Mouse (Mus musculus): Measurements from ENCODE around the gene Homez. TPM values are rescaled to one million over a fixed set of nuclear protein-coding genes. Genes with fewer than 3 reads are reported as not detected.

Gene Homez
- polyA plus RNA-seq, 1 experiment, result 5.9 TPM

DNA sequence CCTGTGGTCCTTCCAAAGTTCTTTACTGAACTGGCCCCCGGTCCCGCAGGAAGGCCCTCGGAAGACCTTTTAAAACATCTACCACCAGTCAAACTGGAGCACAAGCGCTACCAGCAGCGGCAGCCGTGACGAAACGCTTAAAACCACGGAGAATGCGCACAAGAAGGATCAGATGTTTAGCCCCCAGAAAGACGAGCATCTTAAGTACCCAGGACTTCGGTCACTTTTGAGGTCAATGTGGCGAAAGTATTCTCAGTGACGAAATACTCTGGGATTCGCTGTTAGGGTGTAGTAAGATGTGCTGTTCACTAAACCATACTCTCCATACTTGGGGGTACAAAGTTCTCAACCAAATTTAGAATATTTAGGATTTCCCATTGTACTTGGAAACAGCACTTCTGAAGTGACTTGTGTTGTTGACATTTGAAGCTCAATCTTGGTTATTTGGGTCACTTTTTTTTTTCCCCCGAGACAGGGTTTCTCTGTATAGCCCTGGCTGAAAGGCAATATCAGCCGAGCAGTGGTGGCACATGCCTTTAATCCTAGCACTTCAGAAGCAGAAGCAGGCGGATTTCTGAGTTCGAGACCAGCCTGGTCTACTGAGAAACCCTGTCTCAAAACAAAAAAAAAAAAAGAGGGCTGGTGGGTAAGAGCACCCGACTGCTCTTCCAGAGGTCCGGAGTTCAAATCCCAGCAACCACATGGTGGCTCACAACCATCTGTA lies 6.3 kb downstream of the Homez start:
- H3K4me1 ChIP-seq (replicated peaks; ENCODE audit: control insufficient read depth, insufficient read depth, low read length), result 0 out of 2 replicates have a peak, but pooled peaks cover 9% of the 10 kb centered on the region

DNA sequence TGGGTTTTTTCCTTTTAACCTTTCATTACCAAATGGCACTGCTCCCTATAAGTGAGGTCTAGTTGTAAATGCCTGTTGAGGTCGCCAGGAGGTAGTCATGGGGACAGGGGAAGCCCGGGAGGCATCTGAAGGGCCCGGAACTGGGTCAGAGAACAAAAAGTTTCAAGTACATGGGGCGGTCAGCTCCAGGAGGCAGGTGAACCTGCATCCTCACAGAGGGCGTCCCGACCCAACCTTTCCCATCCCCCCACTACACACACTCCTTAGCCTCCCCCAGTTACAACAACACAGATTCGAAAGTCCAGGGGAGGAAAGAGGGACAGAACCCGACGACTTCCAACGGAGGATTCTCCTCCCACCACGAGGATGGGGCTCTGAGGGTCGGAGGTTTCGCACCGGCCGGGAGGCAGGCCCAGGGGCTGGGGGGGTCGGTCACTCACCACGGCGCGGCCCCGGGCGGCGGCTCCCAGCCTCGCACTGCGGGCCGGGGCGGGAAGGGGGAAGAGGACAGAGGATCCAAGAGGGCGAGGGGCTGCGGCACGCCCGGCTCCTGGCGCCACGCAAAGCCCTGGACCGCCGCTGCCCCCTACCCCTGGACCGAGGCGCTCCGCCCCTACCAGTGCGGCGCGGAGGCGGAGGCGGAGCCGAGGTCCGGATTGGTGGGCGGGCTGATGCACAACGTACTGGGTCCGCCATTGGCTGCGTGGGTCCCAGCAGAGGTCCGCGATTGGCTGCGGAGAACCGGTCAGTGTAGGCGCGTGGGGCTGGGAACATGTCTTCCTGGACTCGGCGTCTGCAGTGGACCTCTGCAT lies 7.1 kb downstream of the Homez start:
- H3K4me1 ChIP-seq (replicated peaks; ENCODE audit: control insufficient read depth, insufficient read depth, low read length), result 0 out of 2 replicates have a peak, but pooled peaks cover 9% of the 10 kb centered on the region
- peak overlapping the region; percentile 63 for H3K4me3 ChIP-seq (ENCODE audit: control insufficient read depth, insufficient read depth, low read length)
- no peaks in the 10 kb centered on the region for H3K36me3 ChIP-seq (ENCODE audit: control insufficient read depth, insufficient read depth, low read length)
- TF ChIP-seq POLR2A (IDR thresholded peaks at IDR 0.05; ENCODE audit: control insufficient read depth, extremely low read depth, insufficient read depth, low read length, poor library complexity) (no peak), CTCF (IDR thresholded peaks at IDR 0.05; ENCODE audit: borderline replicate concordance, control insufficient read depth, extremely low read depth, insufficient read depth, low read length, poor library complexity) (no peak)
- no peak overlapping the region for H3K27ac ChIP-seq (ENCODE audit: control insufficient read depth, insufficient read depth, low read length)
- no peaks in the 10 kb centered on the region for H3K27me3 ChIP-seq (ENCODE audit: control insufficient read depth, insufficient read depth, low read length)
- peak; percentile 85 for DNase-seq
- WGBS, result under 1% methylated on average over 56 of the region's 56 CpGs

More for the DNA sequence above, 6.3 kb downstream of the Homez start:
- no peaks in the 10 kb centered on the region for H3K27me3 ChIP-seq (ENCODE audit: control insufficient read depth, insufficient read depth, low read length)
- no peaks in the 10 kb centered on the region for H3K36me3 ChIP-seq (ENCODE audit: control insufficient read depth, insufficient read depth, low read length)
- no peak overlapping the region for H3K27ac ChIP-seq (ENCODE audit: control insufficient read depth, insufficient read depth, low read length)
- DNase-seq, result no peak
- peak overlapping the region; percentile 63 for H3K4me3 ChIP-seq (ENCODE audit: control insufficient read depth, insufficient read depth, low read length)
- WGBS, result 12% methylated on average over 21 of the region's 21 CpGs
- TF ChIP-seq CTCF (IDR thresholded peaks at IDR 0.05; ENCODE audit: borderline replicate concordance, control insufficient read depth, extremely low read depth, insufficient read depth, low read length, poor library complexity), result no peak
- no peak for TF ChIP-seq POLR2A (IDR thresholded peaks at IDR 0.05; ENCODE audit: control insufficient read depth, extremely low read depth, insufficient read depth, low read length, poor library complexity)

DNA sequence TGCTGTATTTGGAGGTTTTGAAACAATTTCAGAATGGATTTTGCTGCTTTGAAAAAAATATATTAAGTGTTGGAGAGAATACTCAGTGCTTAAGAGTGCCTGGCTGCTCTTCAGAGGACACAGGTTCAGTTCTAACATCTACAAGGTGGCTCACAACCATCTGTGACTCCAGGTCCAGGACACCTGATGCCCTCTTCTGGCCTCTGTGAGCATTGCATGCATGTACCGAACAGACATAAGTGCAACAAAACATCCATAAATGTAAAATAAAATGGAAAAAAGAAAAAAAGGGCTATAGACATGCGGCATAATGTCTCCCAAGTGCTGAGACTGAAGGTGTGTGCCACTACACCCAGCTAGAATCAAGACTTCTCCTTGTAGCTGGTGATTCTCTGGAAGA lies 10.2 kb downstream of the Homez start:
- WGBS, result 33% methylated on average over 2 of the region's 2 CpGs
- H3K27me3 ChIP-seq (ENCODE audit: control insufficient read depth, insufficient read depth, low read length), result no peaks in the 10 kb centered on the region
- H3K36me3 ChIP-seq (ENCODE audit: control insufficient read depth, insufficient read depth, low read length), result no peaks in the 10 kb centered on the region
- no peak overlapping the region for H3K27ac ChIP-seq (ENCODE audit: control insufficient read depth, insufficient read depth, low read length)
- no peak overlapping the region for H3K4me3 ChIP-seq (ENCODE audit: control insufficient read depth, insufficient read depth, low read length)
- TF ChIP-seq POLR2A (IDR thresholded peaks at IDR 0.05; ENCODE audit: control insufficient read depth, extremely low read depth, insufficient read depth, low read length, poor library complexity) (no peak), CTCF (IDR thresholded peaks at IDR 0.05; ENCODE audit: borderline replicate concordance, control insufficient read depth, extremely low read depth, insufficient read depth, low read length, poor library complexity) (no peak)
- peak; percentile 69 for DNase-seq
- H3K4me1 ChIP-seq (replicated peaks; ENCODE audit: control insufficient read depth, insufficient read depth, low read length), result 0 out of 2 replicates have a peak, but pooled peaks cover 7% of the 10 kb centered on the region

DNA sequence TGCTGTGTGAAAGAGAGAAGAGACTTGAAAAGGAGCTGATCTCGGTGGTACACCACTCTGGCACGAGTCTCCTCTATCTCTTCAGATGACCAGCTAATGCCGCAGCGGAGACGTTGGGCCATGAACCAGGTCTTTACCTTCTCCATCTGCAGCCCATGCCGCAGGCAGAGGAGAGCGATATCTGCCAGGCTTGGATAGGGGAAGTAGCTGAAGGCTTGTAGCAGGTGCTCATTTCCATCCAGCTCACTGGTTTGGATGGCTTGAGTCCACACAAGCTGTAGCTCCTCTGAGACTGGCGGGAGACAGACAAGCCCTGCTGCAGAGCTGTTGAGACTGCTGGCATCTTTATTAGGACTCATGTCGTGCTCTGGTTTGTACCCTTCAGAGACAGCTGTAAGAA lies 12.9 kb downstream of the Homez start:
- 97% methylated on average over 9 of the region's 9 CpGs for WGBS
- H3K36me3 ChIP-seq (ENCODE audit: control insufficient read depth, insufficient read depth, low read length), result no peaks in the 10 kb centered on the region
- TF ChIP-seq POLR2A (IDR thresholded peaks at IDR 0.05; ENCODE audit: control insufficient read depth, extremely low read depth, insufficient read depth, low read length, poor library complexity) (no peak), CTCF (IDR thresholded peaks at IDR 0.05; ENCODE audit: borderline replicate concordance, control insufficient read depth, extremely low read depth, insufficient read depth, low read length, poor library complexity) (no peak)
- H3K4me3 ChIP-seq (ENCODE audit: control insufficient read depth, insufficient read depth, low read length), result no peak overlapping the region
- H3K27ac ChIP-seq (ENCODE audit: control insufficient read depth, insufficient read depth, low read length), result no peak overlapping the region
- no peaks in the 10 kb centered on the region for H3K4me1 ChIP-seq (replicated peaks; ENCODE audit: control insufficient read depth, insufficient read depth, low read length)
- no peaks in the 10 kb centered on the region for H3K27me3 ChIP-seq (ENCODE audit: control insufficient read depth, insufficient read depth, low read length)
- DNase-seq, result no peak

DNA sequence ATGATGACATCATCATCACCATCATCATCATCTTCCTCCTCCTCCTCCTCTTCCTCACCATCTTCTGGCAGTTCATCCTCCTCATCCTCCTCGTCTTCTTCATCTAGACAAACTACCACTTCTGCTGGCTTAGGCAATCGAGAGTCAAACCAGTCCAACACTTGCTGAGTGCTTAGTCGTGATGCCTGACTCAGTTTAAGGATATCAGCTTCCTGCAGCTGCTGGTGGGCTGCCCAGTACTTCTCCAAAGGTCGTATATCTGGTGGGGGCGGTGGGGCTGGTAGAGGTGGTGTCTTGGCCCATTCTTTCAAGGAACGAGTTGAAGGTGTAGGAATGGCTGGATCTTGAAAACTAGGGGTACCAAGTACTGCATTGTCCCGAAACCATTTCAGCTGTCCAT lies 14.1 kb downstream of the Homez start:
- no peak for DNase-seq
- Histone ChIP-seq H3K27me3 (ENCODE audit: control insufficient read depth, insufficient read depth, low read length) (no peaks in the 10 kb centered on the region), H3K27ac (ENCODE audit: control insufficient read depth, insufficient read depth, low read length) (no peak overlapping the region), H3K36me3 (ENCODE audit: control insufficient read depth, insufficient read depth, low read length) (no peaks in the 10 kb centered on the region), H3K4me1 (replicated peaks; ENCODE audit: control insufficient read depth, insufficient read depth, low read length) (no peaks in the 10 kb centered on the region), H3K4me3 (ENCODE audit: control insufficient read depth, insufficient read depth, low read length) (no peak overlapping the region)
- TF ChIP-seq POLR2A (IDR thresholded peaks at IDR 0.05; ENCODE audit: control insufficient read depth, extremely low read depth, insufficient read depth, low read length, poor library complexity) (no peak), CTCF (IDR thresholded peaks at IDR 0.05; ENCODE audit: borderline replicate concordance, control insufficient read depth, extremely low read depth, insufficient read depth, low read length, poor library complexity) (no peak)
- WGBS, result 83% methylated on average over 7 of the region's 7 CpGs

DNA sequence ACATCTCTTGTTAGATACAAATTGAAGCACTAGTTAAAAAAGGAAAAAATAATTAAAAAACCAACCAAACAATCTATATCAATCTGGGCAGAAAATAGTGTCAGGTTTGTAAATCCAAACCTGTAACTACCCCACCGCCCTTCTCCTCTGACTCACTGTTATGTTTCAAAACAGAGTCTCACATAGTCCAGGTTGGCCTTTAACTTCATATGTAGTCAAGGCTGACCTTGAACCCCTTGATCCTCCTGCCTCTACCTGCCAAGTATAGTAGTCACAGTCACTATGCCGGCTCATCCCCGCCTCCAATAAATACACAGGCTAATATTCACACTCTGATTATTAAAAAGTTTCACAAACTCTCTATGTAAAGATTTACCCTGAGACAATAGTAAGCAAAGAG lies 15.0 kb downstream of the Homez start:
- 97% methylated on average over 3 of the region's 3 CpGs for WGBS
- no peak for TF ChIP-seq POLR2A (IDR thresholded peaks at IDR 0.05; ENCODE audit: control insufficient read depth, extremely low read depth, insufficient read depth, low read length, poor library complexity)
- TF ChIP-seq CTCF (IDR thresholded peaks at IDR 0.05; ENCODE audit: borderline replicate concordance, control insufficient read depth, extremely low read depth, insufficient read depth, low read length, poor library complexity), result no peak
- no peak for DNase-seq
- Histone ChIP-seq H3K27ac (ENCODE audit: control insufficient read depth, insufficient read depth, low read length) (no peak overlapping the region), H3K4me1 (replicated peaks; ENCODE audit: control insufficient read depth, insufficient read depth, low read length) (no peaks in the 10 kb centered on the region), H3K36me3 (ENCODE audit: control insufficient read depth, insufficient read depth, low read length) (no peaks in the 10 kb centered on the region), H3K27me3 (ENCODE audit: control insufficient read depth, insufficient read depth, low read length) (no peaks in the 10 kb centered on the region), H3K4me3 (ENCODE audit: control insufficient read depth, insufficient read depth, low read length) (no peak overlapping the region)

Data from thymus, adult 2 months (tissue).